Mouse (Mus musculus): ENCODE measurements around the gene Zfp13. TPM values are rescaled to one million over a fixed set of nuclear protein-coding genes. Genes with fewer than 3 reads are reported as not detected.
"Not testable (repeated sequence)": the region's sequence is repeated elsewhere in the genome, so short reads cannot be mapped to it uniquely, and the experiment has no call there.

The Zfp13 gene
- polyA plus RNA-seq, 1 experiment from 2014 or later: 22.1 TPM

DNA sequence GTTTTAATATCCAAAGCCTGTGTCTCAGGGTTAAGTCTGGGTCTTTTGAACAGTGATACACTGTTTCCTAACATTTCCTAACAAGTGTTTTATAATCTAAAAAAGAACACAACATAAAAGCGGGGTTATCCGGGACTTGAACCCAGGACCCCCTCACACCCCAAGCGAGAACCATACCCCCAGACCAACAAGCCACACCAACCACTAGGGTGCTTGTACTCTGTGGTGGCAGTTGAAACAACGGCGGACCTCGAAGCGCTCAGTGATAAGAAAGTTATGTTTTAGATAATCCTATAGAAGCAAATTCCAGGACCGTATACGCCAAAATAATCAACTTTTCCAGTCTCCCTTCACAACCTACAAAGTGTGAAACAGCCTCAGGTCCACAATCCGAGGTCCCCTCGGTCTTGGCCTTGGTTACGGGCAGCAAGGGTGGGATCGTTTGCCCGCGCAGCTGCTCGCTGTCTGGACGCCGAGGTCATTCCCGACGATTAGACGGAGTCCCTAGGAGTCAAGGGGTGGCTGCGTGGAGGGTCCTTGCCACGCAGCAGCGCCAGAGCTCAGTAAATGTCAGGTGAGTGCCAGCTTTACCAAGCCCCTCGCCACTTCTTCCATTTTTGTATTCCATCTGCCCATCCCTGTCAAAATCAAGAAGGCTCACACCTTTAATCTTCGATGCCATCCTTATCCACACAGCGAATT lies 61.6 kb downstream of the Zfp13 start:
- Histone ChIP-seq H3K27me3 (peaks cover 63% of the 10 kb centered on the region), H3K27ac (no peak overlapping the region), H3K4me2 (peak overlapping the region; percentile 47), H3K4me1 (peaks cover 6% of the 10 kb centered on the region; the same call in 1 of the 2 replicates), H3K4me3 (replicated peaks) (peak overlapping the region; percentile 31), H3K9ac (no peak overlapping the region), H3K36me3 (replicated peaks) (no peaks in the 10 kb centered on the region), H3K9me3 (no peaks in the 10 kb centered on the region)
- WGBS: 4% methylated on average over 27 of the region's 27 CpGs
- no peak for ATAC-seq (ENCODE audit: low FRiP score)

DNA sequence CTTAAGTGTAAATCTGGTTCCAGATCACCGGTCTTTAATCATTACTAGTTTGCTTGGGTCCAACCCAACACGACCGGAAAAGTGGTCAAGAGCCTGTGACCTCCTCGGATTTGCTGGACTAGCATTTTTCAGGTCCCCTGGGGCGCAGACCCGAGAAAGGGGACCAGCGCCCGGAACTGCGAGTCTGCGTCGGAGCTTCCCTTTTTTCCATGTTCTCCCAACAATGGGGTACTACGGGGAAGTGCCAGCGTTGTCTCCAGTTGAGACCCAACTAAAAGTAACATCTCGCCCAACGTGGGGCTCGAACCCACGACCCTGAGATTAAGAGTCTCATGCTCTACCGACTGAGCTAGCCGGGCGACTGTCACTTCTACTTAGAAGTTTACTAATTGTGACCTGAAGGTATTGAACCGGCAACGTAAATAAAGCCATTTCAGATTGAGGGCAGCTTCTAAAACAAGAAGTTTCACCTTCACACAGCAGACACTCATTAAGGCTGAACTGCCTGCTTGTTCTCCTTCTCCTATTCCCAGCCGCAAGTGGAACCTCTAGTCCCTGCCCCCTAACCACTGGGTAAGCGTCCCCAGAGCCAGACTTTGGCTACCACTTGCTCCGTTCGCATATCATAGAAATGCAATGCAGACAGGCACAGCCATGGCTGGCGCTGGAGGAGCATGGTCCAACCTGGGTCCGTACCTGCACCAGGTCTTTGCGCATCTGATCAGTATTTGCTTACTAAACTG lies 64.1 kb downstream of the Zfp13 start:
- H3K4me2 ChIP-seq: 0 out of 2 replicates have a peak overlapping the region, but pooled peaks have one; percentile 21
- not testable (repeated sequence) for H3K9ac ChIP-seq; H3K4me3 ChIP-seq (replicated peaks); H3K36me3 ChIP-seq (replicated peaks); H3K9me3 ChIP-seq; H3K27ac ChIP-seq; ATAC-seq (ENCODE audit: low FRiP score); H3K4me1 ChIP-seq
- 2% methylated on average over 15 of the region's 29 CpGs for WGBS
- peaks cover 51% of the 10 kb centered on the region for H3K27me3 ChIP-seq

DNA sequence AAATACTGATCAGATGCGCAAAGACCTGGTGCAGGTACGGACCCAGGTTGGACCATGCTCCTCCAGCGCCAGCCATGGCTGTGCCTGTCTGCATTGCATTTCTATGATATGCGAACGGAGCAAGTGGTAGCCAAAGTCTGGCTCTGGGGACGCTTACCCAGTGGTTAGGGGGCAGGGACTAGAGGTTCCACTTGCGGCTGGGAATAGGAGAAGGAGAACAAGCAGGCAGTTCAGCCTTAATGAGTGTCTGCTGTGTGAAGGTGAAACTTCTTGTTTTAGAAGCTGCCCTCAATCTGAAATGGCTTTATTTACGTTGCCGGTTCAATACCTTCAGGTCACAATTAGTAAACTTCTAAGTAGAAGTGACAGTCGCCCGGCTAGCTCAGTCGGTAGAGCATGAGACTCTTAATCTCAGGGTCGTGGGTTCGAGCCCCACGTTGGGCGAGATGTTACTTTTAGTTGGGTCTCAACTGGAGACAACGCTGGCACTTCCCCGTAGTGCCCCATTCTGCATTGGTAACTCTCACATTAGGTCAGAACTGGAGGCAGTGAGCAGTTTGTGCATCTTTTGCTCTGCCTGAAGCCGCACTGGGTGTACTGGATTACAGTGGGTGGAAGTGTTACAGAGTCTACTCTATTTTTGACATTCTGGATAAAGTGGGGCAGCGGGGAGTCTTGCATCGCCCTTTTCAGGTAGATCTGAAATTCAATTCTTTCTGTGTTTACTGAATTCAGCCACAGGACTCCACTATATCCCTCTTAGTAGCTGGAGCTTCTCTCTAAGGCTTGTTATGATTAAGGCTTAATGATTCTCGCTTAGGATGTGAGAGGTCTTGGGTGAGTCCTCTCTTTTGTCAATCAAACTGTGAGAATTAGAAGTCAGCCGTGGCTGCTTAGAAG lies 65.4 kb downstream of the Zfp13 start:
- H3K4me2 ChIP-seq; H3K4me3 ChIP-seq (replicated peaks); H3K27ac ChIP-seq; H3K9ac ChIP-seq; H3K4me1 ChIP-seq; H3K36me3 ChIP-seq (replicated peaks); H3K9me3 ChIP-seq: not testable (repeated sequence)
- peaks cover 37% of the 10 kb centered on the region for H3K27me3 ChIP-seq
- ATAC-seq (ENCODE audit: low FRiP score): 0 out of 2 replicates have a peak, but pooled peaks have one; percentile 23
- 5% methylated on average over 11 of the region's 23 CpGs for WGBS

DNA sequence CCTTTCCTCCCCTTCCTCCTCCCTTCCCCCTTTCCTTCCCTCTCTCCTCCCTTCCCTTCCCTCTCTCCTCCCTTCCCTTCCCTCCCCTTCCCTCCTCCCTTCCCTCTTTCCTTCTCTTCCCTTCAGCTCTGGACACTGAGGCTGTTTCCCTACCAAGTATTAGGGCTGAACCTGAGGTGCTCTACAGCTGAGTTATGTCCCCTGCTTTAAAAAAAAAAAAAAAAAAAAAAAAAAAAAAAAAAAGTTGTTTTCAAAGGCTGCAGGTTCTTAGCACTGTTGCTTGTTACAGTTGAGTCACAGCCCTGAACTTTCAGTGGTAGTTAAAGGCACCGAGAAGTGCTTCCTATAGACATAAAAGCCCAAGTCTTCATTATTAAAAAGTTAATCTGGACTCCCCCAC lies 67.9 kb downstream of the Zfp13 start:
- H3K4me3 ChIP-seq (replicated peaks); H3K4me2 ChIP-seq; ATAC-seq (ENCODE audit: low FRiP score); H3K36me3 ChIP-seq (replicated peaks); H3K9ac ChIP-seq; H3K27ac ChIP-seq; H3K4me1 ChIP-seq; H3K9me3 ChIP-seq: not testable (repeated sequence)
- WGBS: 26% methylated on average over 1 of the region's 1 CpGs
- peaks cover 17% of the 10 kb centered on the region for H3K27me3 ChIP-seq

Other genes starting within 250 kb of the Zfp13 start
- not detected in 2 replicates for gene Vmn2r116, start 214.9 kb downstream of the Zfp13 start, polyA plus RNA-seq (2016; fragmentation: Nextera tagmentation; extraction: Ambion mirVana)
- gene Vmn2r117, start 119.8 kb downstream of the Zfp13 start, polyA plus RNA-seq (2016; fragmentation: Nextera tagmentation; extraction: Ambion mirVana): not detected in 2 replicates
- 22.7 and 23.7 TPM in 2 replicates for gene Zfp213, start 35.2 kb downstream of the Zfp13 start, polyA plus RNA-seq (2016; fragmentation: Nextera tagmentation; extraction: Ambion mirVana)
- 0.17 TPM in 1 of 2 replicates, not detected in the other for gene Zscan10, start 1.4 kb upstream of the Zfp13 start, polyA plus RNA-seq (2016; fragmentation: Nextera tagmentation; extraction: Ambion mirVana)
- gene Mmp25, start 45.8 kb upstream of the Zfp13 start, polyA plus RNA-seq (2016; fragmentation: Nextera tagmentation; extraction: Ambion mirVana): 0.78 and 0.91 TPM in 2 replicates
- gene Bicdl2, start 61.0 kb upstream of the Zfp13 start, polyA plus RNA-seq (2016; fragmentation: Nextera tagmentation; extraction: Ambion mirVana): 0.19 and 0.42 TPM in 2 replicates
- gene Hcfc1r1, start 74.1 kb upstream of the Zfp13 start, polyA plus RNA-seq (2016; fragmentation: Nextera tagmentation; extraction: Ambion mirVana): 47.1 and 50.3 TPM in 2 replicates
- 49.3 and 49.7 TPM in 2 replicates for gene Thoc6, start 74.4 kb upstream of the Zfp13 start, polyA plus RNA-seq (2016; fragmentation: Nextera tagmentation; extraction: Ambion mirVana)
- 3.6 and 4.2 TPM in 2 replicates for gene Tnfrsf12a, start 78.0 kb upstream of the Zfp13 start, polyA plus RNA-seq (2016; fragmentation: Nextera tagmentation; extraction: Ambion mirVana)
- 7.1 and 8.0 TPM in 2 replicates for gene Cldn6, start 79.8 kb upstream of the Zfp13 start, polyA plus RNA-seq (2016; fragmentation: Nextera tagmentation; extraction: Ambion mirVana)
- gene Cldn9, start 84.5 kb upstream of the Zfp13 start, polyA plus RNA-seq (2016; fragmentation: Nextera tagmentation; extraction: Ambion mirVana): 6.3 and 8.2 TPM in 2 replicates
- gene 1520401A03Rik, start 123.3 kb upstream of the Zfp13 start, polyA plus RNA-seq (2016; fragmentation: Nextera tagmentation; extraction: Ambion mirVana): 0.17 TPM in 1 of 2 replicates, not detected in the other
- gene Pkmyt1, start 126.8 kb upstream of the Zfp13 start, polyA plus RNA-seq (2016; fragmentation: Nextera tagmentation; extraction: Ambion mirVana): 47.3 and 49.6 TPM in 2 replicates
- gene Paqr4, start 141.4 kb upstream of the Zfp13 start, polyA plus RNA-seq (2016; fragmentation: Nextera tagmentation; extraction: Ambion mirVana): 26.4 and 30.8 TPM in 2 replicates
- 1.4 and 1.6 TPM in 2 replicates for gene Kremen2, start 146.3 kb upstream of the Zfp13 start, polyA plus RNA-seq (2016; fragmentation: Nextera tagmentation; extraction: Ambion mirVana)
- 173 and 179 TPM in 2 replicates for gene Flywch1, start 172.1 kb upstream of the Zfp13 start, polyA plus RNA-seq (2016; fragmentation: Nextera tagmentation; extraction: Ambion mirVana)
- gene Flywch2, start 186.6 kb upstream of the Zfp13 start, polyA plus RNA-seq (2016; fragmentation: Nextera tagmentation; extraction: Ambion mirVana): 32.7 and 33.5 TPM in 2 replicates
- gene Srrm2, start 191.0 kb upstream of the Zfp13 start, polyA plus RNA-seq (2016; fragmentation: Nextera tagmentation; extraction: Ambion mirVana): 660 and 697 TPM in 2 replicates
- 1,039 and 1,118 TPM in 2 replicates for gene Elob, start 229.6 kb upstream of the Zfp13 start, polyA plus RNA-seq (2016; fragmentation: Nextera tagmentation; extraction: Ambion mirVana)
- gene Prss33, start 236.6 kb upstream of the Zfp13 start, polyA plus RNA-seq (2016; fragmentation: Nextera tagmentation; extraction: Ambion mirVana): 0.14 TPM in 1 of 2 replicates, not detected in the other
- not detected in 2 replicates for gene Prss32, start 244.4 kb upstream of the Zfp13 start, polyA plus RNA-seq (2016; fragmentation: Nextera tagmentation; extraction: Ambion mirVana)
- gene Prss41, start 244.7 kb upstream of the Zfp13 start, polyA plus RNA-seq (2016; fragmentation: Nextera tagmentation; extraction: Ambion mirVana): 1.3 and 3.0 TPM in 2 replicates

All from forebrain, embryonic 12.5 days (tissue).